Mouse (Mus musculus) cerebellum, adult 11-12 months (tissue): Measurements from ENCODE around the gene Pcx.

Source experiments
- DNase-seq: peaks from one replicate; pipeline ENCODE4 v3.0.0; 2022

Gene Pcx

DNA sequence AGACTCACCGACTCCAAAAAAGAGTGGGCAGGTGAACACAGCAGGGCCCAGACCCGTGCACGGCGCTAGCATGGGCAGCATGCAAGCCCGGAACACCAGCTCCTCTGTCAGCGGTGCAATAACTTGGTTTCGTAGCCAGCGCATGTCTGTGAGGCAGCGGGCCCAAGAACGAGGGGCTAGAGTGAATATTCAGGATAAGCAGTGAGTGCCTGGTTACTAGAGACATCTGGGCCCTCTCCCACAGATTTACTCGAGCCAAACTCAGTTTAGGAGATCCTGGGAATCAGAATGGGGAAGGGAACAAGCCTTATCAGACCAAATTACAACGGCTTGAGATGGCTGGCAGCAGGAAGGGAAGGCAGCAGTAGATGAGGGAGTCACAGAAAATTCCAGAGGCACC, 113.7 kb downstream of the Pcx start:
- DNase-seq: peak; percentile 44

DNA sequence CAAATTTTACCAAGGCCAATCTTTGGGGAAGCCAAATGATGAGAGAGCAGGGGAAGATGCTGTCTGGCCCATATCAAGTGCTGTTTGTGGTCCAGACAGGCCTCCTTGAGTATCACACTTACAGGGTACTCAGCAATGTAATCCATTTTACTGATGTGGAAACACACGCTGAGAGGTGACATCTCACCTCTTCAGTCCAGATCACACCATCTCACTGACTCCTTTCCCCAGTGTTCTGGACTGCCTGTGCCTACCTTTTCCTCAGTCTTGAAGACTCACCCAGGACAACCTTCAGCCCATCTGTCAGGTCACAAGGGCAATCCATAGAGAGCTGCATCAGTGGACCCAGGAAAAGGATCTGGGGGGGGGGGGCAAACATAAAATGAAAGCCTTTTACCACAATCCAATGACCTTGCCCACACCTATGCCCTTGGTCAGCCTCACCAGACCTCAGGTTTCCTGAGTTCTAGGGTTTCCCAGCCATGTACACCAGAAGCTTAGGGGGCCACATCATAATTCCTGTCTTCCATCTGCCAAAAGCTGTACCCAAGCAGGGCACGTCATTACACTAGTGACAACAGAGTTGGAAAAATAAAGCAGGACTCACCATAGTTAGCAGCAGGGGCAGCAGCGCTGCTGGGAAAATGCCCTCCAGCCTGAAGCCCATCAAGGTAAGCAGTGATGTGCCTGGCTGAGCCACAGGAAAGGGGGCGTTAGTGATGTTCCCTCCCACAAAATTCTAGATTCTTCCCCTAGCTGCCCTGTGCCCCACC, 114.3 kb downstream of the Pcx start:
- peak; percentile 13 for DNase-seq

DNA sequence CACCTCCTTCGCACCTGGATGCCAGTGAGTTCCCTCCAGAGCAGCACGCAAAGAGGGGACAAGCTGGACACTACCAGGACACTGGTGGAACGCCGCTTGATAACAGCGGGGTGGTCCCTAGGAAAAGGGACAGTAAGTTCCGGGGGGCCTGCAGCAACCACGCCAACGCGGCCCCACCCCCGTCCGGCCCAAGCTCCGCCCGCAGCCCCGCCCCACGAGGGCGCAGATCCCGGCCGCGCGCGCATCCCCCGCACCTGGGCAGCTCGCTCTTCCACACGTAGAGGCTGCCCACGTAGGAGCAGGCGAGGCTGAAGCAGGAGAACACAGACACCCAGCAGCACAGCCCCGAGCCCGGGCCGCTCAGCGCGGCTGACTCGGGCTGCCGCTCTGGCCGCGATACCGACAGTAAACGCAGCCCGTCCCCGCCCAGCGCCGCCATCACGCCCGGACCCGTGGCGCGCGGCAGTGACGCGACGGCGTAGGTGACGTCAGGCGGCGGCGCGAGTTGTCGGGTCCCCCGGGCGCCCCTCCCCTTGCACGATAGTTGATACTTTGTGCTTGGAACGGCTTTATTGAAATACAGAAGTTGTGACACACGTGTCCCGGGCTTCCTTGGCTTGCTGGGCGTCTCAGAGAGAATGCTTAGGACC, 115.0 kb downstream of the Pcx start, which contains the start of gene Rce1:
Rce1 (minus strand) TSS at position 463 of the 650 bp plus-strand sequence.
- peak; percentile 84 for DNase-seq

DNA sequence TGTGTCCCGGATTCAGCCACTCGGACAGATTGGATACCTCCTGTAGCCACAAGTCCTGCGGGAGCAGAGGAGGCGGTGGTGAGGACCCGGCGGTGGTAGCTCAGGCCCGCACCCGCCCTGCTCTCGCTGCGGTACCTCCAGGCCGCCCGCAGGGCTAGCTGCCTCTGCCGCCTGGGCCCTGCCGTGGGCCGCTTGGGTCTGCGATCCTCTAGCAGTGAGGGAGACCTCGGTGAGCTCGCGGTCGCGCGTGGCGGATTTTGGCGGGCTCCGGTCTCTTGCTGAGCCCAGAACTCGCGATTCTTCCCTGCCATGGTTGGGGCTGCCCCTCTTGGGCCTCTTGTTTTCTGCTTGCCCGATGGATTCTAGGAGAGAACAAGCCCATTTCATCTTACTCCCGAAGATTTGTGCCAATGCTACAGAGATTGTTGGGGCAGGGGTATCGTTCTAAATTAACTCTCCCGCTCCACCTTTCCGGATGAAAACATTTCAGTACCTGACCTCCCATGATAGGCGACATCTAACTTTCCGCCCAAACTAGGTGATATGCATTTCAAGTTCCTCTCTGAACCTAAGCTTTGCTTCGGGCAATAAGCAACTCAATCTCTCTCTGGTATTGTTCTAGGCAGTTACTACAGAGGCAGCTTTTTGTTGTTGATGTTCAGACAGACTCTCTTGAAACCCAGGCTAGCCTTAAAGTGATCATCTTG, 115.7 kb downstream of the Pcx start:
- no peak for DNase-seq

DNA sequence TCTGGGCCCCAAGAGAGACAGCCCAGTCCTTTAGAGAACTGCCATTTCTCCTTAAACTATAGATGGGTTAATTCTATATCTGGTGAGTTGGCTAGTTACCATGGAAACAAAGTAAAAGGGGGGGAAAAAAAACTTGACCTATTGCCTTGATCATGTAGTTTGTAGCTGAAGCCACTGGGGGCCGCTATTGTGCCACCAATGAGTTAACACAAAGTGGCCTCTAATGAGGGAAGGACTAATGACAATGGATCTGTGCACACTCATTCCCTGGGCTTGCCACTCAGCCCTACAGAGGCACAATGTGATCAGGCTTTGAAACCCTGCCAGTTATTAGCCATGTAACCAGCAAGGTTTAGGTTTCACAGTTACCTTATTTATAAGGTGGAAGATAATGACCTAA, 118.5 kb downstream of the Pcx start:
- DNase-seq: peak; percentile 77

DNA sequence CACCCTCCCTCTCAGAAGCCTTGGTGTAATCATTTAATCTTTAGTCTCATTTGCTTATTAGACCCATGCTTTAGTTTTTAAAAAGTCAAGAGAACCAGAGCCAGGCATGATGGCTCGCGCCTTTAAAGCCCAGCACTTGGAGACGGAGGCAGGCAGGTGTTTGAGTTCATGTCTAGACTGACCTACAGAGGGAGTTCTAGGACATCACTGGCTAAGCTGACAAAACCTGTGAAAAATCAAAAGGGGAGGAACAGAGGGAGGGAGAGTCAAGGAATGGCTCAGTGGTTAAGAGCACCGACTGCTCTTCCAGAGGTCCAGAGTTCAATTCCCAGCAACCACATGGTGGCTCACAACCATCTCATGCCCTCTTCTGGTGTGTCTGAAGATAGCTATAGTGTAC, 125.7 kb downstream of the Pcx start:
- DNase-seq: no peak

DNA sequence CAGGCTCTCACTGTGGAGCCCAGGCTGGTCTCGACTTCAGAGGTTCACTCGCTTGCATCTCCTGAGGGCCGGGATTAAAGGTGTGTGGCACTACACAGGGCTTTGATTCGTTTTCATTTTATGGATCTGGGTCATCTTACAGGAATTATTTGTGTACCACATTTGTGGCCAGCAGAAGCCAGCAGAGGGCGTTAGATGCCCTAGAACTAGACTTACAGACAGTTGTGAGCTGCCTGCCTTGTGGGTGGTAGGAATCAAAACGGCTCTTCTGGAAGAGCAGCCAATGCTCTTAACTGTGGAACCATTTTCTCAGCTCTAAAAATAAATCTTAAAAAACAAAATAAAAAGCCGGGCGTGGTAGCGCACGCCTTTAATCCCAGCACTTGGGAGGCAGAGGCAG, 134.0 kb downstream of the Pcx start:
- peak; percentile 64 for DNase-seq

DNA sequence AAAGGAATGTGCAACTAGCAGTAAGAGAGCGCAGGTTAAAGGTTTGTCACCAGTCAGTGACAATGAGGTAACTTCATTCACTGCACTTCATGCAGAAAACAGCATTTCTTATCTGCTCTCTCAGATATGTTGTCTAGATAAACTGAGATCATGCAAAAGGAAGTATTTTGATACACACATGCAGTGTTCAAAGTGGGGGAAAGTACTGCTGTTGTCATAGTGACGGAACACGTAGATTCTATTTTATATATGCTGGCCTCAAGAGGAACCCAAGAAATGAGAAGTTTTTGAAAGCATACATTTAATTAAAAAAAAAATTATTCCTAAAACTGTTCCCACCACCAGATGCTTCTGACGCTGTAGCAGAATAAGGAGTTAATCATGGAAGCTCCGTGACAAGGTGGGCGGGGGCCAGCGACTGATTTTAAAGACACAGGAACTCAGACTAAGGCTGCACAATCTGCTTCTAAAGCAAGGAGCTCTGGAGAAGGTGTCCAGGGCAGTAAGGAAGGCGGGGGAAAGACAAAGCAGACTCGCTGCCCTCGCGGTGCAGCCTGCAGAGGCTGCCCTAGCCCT, 136.7 kb downstream of the Pcx start:
- DNase-seq: no peak

DNA sequence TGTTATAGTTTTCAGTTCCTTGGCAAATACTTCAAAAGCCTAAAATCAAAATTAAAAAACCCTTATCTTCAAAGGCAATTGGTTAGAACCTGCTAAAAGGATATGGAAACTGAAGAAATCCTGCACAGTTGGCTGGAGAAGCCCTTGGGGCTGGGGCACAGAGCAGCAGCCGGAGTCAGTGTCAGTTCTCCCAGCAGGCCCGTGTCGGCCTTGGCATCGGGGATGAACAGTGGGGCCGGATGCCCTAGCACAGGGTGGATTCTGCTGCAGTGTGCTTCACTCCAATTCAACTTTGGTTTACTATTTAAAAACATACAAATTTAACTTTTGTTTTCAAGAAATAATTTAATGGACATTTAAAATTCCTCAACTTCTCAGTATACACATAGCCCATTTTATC, 147.9 kb downstream of the Pcx start:
- DNase-seq: peak; percentile 28

DNA sequence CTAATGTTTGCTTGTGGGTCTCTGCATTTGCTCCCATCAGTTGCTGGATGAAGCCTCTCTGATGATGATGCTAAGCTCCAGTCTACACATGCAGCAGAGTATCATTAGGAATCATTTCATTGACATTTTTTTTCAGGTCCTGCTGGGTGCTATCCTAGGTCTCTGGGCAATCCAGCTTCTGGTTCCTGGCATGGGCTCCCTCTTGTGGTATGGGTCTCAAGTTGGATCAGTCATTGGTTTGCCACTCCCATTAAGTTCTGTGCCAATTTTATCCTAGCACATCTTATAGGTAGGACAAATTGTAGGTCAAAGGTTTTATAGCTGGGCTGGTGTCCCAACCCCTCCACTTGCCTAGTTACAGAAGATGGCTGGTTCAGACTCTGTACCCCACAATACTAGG, 156.5 kb downstream of the Pcx start:
- no peak for DNase-seq

DNA sequence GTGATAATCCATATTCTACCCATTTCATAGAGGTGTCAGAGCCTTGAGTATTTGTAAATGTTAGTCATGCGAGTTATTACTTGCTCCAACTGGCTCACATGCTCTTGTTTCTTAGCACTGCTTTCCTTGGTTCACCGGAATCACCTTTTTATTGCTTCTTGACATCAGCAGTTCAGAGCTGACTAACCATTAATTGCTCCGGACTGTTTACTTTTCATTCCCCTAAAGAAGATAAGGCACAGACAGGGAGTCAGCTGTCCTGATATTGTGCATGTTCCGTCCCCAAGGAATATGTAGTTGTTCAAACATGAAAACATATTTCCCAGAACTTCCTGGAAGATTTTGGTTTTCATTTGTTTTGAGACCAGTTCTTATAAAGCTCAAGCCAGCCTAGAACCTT, 160.5 kb downstream of the Pcx start:
- DNase-seq: no peak
